Mouse (Mus musculus) frontal cortex, postnatal 36 days (tissue): ENCODE measurements around the gene Cpsf3.

ENCODE experiments used
- DNase-seq, 2 experiments: peaks; one replicate each; pipeline ENCODE4 v3.0.0; 2022; ENCODE audit warnings: low spot score in 2 of 2

Cpsf3 gene

GRCm38 (mm10) chr12:21284761-21285441 lies at the start of gene Cpsf3:
Gene Cpsf3 (plus strand): TSS chr12:21285391.
- DNase-seq = no peak

DNA sequence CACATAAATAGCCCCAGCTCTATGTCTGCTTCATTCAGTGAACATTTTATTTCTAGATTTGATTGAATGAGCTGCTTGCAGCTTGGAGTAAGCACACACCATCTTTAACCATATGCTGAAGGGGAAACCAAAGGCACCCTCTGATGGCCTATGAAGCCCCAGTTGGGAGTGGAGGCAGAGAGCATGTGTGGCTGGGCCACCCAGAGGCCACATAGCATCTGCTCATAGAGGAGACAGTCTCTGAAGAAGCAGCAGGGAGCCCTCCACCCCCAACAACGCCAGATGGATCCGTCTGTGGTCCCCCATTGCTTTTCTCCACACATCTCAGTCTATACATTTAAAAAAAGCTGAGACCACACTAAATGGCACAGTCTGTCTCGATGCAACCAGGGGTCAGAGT lies 43.2 kb upstream of the Cpsf3 start:
- DNase-seq = no peak

DNA sequence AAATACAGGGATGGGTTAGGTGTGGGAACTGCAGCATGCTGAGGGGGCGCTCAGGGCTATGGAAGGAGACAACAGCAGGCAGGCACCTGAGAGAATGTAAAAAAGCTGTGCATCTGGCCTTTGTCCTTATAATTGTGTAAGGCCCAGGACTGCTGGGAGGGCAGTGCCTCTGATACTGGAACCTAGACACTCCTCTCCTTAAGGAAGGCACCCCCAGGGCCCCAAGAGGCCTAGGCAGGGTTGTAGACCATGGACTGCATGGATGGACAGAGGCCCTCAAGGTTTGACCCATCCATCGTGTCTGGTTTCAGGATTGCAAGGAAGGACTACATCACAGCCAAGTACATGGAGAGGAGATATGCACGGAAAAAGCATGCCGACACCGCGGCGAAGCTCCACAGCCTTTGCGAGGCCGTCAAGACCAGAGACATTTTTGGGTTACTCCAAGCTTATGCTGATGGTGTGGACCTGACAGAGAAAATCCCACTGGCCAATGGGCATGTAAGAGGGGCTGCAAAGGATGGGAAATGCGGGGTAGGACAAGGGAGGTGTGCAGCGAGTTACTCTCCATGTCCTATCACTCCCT lies 40.7 kb upstream of the Cpsf3 start:
- DNase-seq = no peak

GRCm38 (mm10) chr12:21247711-21248392 lies 37.3 kb upstream of the Cpsf3 start:
- no peak for DNase-seq

DNA sequence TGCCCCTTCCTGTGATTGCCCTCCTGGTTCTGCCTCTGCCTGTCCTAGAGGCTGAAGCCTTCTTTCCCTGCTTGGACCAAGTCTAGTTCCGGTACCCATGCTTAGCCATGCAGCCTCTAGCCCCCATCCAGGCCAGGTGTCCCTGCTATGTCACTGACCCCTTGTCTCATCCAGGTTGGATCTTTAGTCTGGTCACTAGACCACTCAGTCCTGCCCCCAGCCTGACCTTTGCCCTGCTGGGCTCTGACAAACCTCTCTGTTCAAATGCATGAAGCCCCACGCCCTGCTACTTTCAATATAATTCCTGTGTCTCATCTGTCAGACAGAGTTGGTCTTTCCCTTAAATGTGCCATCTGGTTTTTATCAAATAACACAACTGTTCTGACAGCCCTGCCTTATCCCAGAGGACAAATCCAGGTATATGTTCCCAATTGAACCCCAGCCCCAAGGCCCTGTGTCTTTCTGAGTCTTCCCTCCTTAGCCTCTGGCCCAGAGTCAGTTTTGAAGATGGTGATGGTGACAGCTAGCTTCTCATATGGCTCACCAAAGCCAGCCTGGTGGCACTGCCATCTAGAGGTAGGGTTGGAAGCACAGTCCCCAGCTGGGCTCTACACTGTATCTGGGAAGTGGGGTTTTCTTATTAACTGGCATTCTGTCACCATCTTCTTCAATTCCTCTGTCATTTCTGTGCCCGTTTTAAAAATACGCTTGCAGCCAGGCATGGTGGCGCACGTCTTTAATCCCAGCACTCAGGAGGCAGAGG lies 24.5 kb upstream of the Cpsf3 start:
- DNase-seq = peak in 1 of 2 experiments; percentile 27

DNA sequence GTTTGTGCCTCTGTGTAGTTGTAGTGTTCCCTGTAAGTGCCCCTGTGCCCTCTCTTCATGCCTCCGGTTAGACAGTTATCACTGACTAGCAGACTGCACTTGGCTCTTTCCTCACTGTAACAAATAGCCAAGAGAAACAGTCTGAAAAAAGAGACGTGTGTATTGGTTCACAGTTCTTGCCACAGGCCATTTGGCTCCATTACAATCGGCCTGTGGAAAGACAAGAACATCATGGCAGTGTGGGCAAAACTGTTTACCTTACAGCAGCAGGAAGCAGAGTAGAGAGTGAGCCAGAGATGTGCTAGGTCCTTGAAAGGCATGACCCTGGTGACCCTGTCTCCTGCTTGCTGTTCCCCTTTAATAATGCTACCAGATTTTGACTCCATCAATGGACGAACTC lies 23.7 kb upstream of the Cpsf3 start:
- DNase-seq = no peak

- DNase-seq = peak; percentile 29 to 47
Observed at GRCm38 (mm10) chr12:21263256-21263655, 21.9 kb upstream of the Cpsf3 start.

GRCm38 (mm10) chr12:21264241-21264640 lies 20.9 kb upstream of the Cpsf3 start:
- DNase-seq = no peak

- no peak for DNase-seq
Observed at GRCm38 (mm10) chr12:21264970-21265369, 20.2 kb upstream of the Cpsf3 start.

- DNase-seq = no peak
Observed at GRCm38 (mm10) chr12:21265501-21265900, 19.7 kb upstream of the Cpsf3 start.

DNA sequence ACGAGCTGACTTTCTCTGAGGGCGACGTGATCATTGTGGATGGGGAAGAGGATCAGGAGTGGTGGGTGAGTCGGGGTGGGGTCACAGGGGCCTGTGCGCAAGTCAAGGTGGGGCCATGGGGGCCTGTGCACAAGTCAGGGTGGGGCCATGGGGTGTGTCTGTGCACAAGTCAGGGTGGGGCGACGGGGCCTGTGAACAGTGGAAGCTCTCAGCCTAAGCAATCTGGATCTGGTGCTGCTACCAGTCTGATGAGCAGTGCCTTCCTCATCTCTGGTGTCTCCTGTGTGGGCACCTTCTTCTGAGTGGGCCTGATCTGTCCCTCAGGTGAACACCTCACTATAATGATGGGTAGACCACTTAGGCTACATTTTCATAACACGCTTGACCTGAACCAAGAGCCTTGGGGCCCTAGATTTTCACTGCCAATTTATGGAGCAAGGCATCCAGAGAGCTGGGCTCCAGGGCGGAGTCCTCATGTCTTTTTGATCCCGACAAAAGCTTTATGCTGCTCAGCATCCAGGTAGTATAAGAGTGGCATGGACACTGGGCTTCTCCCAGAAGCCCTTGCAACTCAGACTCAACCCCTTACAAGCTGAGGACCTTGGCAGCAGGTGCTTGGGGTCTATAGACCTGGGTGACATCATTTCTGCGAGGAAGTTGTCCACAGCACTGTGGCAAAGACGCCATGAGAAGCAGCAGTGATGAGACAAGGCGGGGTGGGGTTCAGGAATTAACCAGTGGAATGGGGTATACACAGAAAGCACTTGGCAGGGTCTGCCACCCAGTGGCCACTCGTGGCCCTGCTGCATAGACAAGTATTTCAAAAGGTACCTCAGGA lies 19.0 kb upstream of the Cpsf3 start:
- peak; percentile 62 to 76 for DNase-seq

- DNase-seq = no peak
Observed at GRCm38 (mm10) chr12:21266784-21267098, 18.4 kb upstream of the Cpsf3 start.

DNA sequence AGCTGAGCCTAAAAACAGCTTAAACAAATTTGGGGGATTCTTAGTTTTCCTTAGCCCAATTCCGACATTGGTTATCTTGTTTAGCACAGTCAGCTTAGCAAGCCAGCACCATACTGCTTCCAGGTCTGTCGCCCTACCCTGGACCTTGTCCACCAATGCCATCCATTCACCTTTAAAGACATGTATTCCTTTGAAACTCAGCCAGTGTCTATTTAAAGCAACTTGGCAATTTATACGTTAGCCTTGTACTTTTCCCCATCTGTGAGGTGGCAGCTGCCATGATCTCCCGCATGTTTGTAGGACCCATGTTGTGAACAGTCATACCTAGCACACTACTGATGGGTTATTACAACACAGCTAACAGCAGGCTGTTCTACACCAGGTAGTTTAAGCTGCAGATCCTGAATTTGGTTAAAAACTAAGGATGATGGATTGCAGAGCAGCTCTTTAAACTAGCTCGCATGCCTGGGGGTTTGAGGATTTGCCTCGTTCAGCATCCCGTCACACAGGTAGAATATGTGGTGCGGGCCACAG lies 17.0 kb upstream of the Cpsf3 start:
- DNase-seq = no peak

DNA sequence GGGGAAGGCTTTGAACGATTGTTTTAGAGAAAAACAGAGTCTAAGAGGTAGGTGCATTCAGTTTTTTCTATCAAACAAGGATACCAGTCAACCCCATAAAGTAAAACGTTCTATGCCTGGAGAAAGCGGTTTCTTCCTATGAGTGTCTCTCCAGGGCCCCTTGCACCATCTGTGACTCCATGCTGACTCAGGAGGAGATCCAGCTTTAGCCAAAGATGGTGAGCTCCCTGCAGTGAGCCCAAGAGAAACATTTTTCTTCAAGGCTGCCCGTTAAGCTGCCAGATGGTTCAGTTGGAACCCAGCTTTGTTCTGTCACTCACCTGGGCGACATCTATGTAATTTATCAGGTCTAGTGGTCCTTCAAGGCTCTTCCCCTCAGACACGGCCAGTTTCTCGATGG lies 10.7 kb upstream of the Cpsf3 start:
- DNase-seq = no peak

- no peak for DNase-seq
Observed at GRCm38 (mm10) chr12:21277352-21277864, 7.8 kb upstream of the Cpsf3 start.

DNA sequence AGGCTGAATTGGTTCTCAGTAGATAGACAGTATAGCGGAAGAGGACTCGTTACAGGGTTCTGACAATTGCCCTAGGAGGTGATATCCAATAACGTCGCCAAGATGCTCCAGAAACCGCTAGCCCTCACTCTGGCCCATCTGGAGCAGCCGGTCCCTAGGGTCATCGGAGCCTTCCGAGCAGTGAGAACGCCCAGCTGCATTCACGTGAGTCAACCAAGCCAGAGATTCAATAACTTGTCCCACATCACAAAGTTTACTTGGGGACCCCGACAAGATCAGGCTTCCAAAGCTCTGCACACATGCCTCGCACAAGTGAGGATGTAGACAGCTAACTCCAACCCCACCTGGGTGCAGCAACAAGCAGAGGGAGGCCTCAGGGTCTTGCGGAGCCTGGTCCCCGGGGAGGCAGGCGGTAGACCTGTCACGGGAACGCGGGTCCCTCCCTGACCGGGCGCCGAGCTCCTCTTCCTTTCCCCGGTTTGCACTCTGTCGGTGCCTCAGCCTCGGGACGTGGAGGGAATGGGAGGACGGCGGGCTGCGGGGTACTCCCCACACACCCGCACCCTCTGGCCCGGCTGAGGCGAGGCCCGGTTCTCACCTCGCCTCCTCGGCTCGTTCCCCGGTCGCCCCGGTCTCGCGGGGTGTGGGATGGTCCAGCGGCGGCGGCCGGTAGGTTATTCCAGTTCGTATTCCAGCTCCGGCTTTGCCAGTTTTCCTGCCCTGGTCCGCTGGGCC lies 484 bp downstream of the Cpsf3 start:
- DNase-seq = no peak

DNA sequence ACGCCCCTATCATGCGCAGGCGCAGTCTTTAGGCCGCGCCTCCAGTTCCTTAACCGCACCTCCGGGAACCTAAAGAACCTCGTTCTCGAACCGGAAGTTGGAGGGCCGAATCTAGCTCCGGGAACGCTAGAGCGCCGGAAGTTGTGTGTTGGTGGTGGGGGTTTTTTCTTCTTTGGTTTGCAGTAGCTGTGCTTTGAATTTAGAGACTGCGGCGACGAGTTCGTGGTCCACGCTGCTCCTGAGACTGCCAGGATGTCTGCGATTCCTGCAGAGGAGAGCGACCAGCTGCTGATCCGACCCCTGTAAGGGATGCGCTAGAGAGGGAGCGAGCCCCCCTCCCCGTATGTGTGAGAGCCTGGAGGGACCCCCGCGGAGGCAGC lies 1.0 kb downstream of the Cpsf3 start, which contains the start of gene Itgb1bp1:
TSS of gene Itgb1bp1 (minus strand) at position 42 of the 380 bp plus-strand sequence.
- peak; percentile 99 for DNase-seq

- DNase-seq = peak in 1 of 2 experiments; percentile 26
Observed at GRCm38 (mm10) chr12:21286712-21287650, 1.8 kb downstream of the Cpsf3 start.

DNA sequence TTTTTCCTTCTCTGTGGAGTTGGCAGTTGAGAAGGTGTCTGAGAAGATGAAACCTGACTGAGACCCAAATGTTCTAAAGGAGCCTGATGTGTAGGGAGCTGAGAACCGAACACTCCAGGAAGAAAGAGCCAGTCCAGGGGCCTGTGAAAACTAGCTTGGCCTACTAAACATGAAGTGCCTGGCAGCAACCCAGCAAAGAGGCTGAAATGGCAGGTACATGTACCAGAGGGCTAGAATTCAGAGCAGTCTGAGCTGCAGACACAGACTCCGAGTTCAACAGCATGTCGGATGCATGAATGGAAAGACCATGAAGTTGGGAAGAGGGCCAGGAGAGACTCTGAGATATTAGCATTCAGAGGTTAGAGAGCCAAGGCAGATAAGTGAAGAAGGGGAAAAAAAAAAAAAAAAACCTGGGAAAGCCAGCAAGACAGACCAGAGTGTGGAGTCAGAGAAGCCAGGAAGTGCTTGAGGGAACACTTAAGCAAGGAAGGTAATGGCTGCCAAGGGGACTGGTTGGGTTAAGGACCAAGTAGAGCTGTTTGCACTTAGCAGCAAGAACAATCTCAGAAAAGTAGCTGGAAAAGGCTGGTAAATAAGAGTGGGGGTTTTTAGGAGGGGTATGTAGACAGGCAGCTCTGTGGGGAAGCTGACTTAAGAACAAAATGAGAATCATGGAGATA lies 3.7 kb downstream of the Cpsf3 start:
- no peak for DNase-seq
